Mouse (Mus musculus) erythroblast, embryonic 14.5 days (primary cell): ENCODE results near the gene Tent5c.

Experiments
- GATA1 ChIP-seq: IDR thresholded peaks from 2 replicates; pipeline ENCODE4 v1.6.1; 2012; ENCODE audit warnings: low read length, inconsistent platforms, mixed read lengths
- TAL1 ChIP-seq: IDR thresholded peaks from 3 replicates; pipeline ENCODE4 v1.6.1; 2012; ENCODE audit warnings: low read length, inconsistent platforms, mixed read lengths

DNA sequence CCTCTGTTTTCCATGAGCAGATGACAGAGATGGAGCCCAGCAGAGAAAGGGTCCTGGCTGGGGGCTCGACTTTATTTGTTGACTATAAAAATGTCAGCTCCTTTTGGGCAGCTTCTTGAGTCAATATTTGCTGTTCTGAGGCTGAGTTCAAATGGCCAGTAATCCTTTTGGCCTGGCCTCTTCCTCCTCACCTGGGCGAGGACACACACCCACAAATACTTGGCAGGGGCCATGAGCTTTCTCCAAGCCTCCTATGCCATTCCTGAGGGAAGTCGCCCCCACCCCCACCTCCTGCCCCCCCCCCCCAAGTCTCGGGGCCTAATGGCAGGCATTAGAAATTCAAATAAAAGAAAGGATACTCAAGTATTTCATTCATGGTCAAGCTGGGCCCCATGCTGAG, 46.8 kb upstream of the Tent5c start:
- TF ChIP-seq GATA1 = no peak
- no peak for TF ChIP-seq TAL1
